15 mouse cellular contexts compared by ENCODE assay signal in the genomic region with DNA sequence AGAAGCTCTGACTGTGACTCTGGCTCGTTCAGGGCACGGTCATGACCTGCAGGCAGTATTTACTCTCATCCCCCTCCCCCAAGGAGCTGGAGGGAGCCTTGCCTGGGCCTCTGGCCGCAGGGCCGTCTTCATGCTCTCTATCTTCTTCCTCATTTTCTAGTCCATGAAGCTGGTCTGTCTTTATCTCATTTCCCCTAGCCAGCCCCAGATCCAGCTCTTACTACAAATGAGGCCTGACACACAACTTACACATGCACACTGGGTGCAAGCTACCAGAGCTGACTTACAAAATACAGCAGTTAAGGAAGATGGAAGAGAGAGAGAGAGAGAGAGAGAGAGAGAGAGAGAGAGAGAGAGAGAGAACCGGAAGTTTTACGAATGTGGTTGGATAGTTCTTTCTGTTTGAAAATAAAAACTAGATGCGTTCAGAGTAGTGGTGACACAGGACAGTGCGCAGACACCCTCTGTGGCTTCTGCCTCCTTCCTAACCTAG. TPM values are rescaled to one million over a fixed set of nuclear protein-coding genes. Genes with fewer than 3 reads are reported as not detected.
DNase-seq lines count a peak whose midpoint lies in the region; ATAC-seq and TF ChIP-seq lines count a peak whose summit lies in the region.
"Had no signal": no experiment of that assay in that cellular context is flagged by ENCODE, and none has a peak within 500 bp of the region (broad histone marks: within the 10 kb centered on the region; RNA-seq: fewer than 3 reads in every experiment).

No protein-coding gene starts in this region.

- no peak for TF ChIP-seq POLR2A in kidney, adult 2 months (IDR thresholded peaks at IDR 0.05; ENCODE audit: low read depth, low read length)

- H3K36me3 ChIP-seq in liver, embryonic 14.5 days (replicated peaks; ENCODE audit: control insufficient read depth, insufficient read depth, low read depth), result no peaks in the 10 kb centered on the region
- no peaks in the 10 kb centered on the region for H3K36me3 ChIP-seq in kidney, adult 2 months (ENCODE audit: control insufficient read depth, insufficient read depth, low read length)
- H3K36me3 ChIP-seq in hindbrain, postnatal 0 days (ENCODE audit: insufficient read depth, low read length), result no peaks in the 10 kb centered on the region
- H3K36me3 ChIP-seq: hindbrain, embryonic 12.5 days had no signal

- peak; percentile 52 for DNase-seq in thymus, postnatal 0 days (ENCODE audit: low spot score)
- no peak for DNase-seq in thymus, postnatal 10 days (ENCODE audit: low spot score in 2 of 2)
- peak; percentile 55 for DNase-seq in embryo, embryonic 10.5 days (ENCODE audit: low spot score)
- DNase-seq in liver, embryonic 14.5 days (ENCODE audit: low read depth in 3 of 3, low spot score in 3 of 3), result no peak
- DNase-seq in yolk sac, embryonic 10.5 days (ENCODE audit: low spot score), result peak; percentile 37
- DNase-seq in kidney, adult 2 months, result no peak
- no peak for DNase-seq in retina, embryonic 14.5 days (ENCODE audit: low spot score)
- no peak for DNase-seq in hindbrain, postnatal 0 days (ENCODE audit: low spot score)
- DNase-seq: adrenal gland, postnatal 14 days; cerebellum, postnatal 36 days; kidney, postnatal 25 days; lung, postnatal 14 days had no signal

- peak; percentile 55; the same call in 1 of the 2 replicates for ATAC-seq in liver, embryonic 14.5 days (ENCODE audit: insufficient read depth)
- ATAC-seq in hindbrain, postnatal 0 days, result no peak

- no peak for TF ChIP-seq CTCF in liver, embryonic 14.5 days (IDR thresholded peaks at IDR 0.05; ENCODE audit: low read depth)
- TF ChIP-seq CTCF in kidney, adult 2 months (conservative IDR thresholded peaks at IDR 0.05; ENCODE audit: insufficient read depth, insufficient read length, low read depth, low read length), result no peak
- TF ChIP-seq CTCF in hindbrain, postnatal 0 days (IDR thresholded peaks at IDR 0.05; ENCODE audit: low read depth), result no peak

- peaks cover 0 to 14% of the 10 kb centered on the region in 2 experiments; a peak in 2 of 4 replicates for H3K4me1 ChIP-seq in liver, embryonic 14.5 days (replicated peaks; ENCODE audit: control insufficient read depth in 2 of 2, insufficient read depth in 2 of 2, low read length in 1 of 2)
- no peaks in the 10 kb centered on the region for H3K4me1 ChIP-seq in kidney, adult 2 months (ENCODE audit: control insufficient read depth, insufficient read depth, low read length)
- H3K4me1 ChIP-seq in hindbrain, postnatal 0 days (ENCODE audit: insufficient read depth, low read length), result peaks cover 4% of the 10 kb centered on the region; the same call in 1 of the 2 replicates

- 6% methylated on average over 8 of the region's 8 CpGs for WGBS in liver, embryonic 14.5 days (ENCODE audit: insufficient replicate concordance)
- WGBS in kidney, adult 2 months, result 74% methylated on average over 8 of the region's 8 CpGs
- WGBS in hindbrain, postnatal 0 days, result 63% methylated on average over 8 of the region's 8 CpGs

- no peaks in the 10 kb centered on the region for H3K27me3 ChIP-seq in liver, embryonic 14.5 days (ENCODE audit: control insufficient read depth, insufficient read depth, low read length)
- no peaks in the 10 kb centered on the region for H3K27me3 ChIP-seq in kidney, adult 2 months (replicated peaks; ENCODE audit: control insufficient read depth, insufficient read depth, low read length)
- no peaks in the 10 kb centered on the region for H3K27me3 ChIP-seq in hindbrain, postnatal 0 days (ENCODE audit: insufficient read depth, low read length)
- H3K27me3 ChIP-seq: hindbrain, embryonic 12.5 days had no signal

- no peak overlapping the region for H3K9ac ChIP-seq in liver, embryonic 14.5 days (replicated peaks)
- H3K9ac ChIP-seq in hindbrain, postnatal 0 days (replicated peaks; ENCODE audit: low read length), result no peak overlapping the region
- H3K9ac ChIP-seq: hindbrain, embryonic 12.5 days had no signal

- no peaks in the 10 kb centered on the region for H3K9me3 ChIP-seq in liver, embryonic 14.5 days (ENCODE audit: control insufficient read depth, low read length)
- no peaks in the 10 kb centered on the region for H3K9me3 ChIP-seq in hindbrain, postnatal 0 days (ENCODE audit: low read length)
- H3K9me3 ChIP-seq: hindbrain, embryonic 12.5 days had no signal

- no peak for TF ChIP-seq EP300 in liver, embryonic 14.5 days (IDR thresholded peaks at IDR 0.05; ENCODE audit: low read depth)

- no peak overlapping the region for H3K4me2 ChIP-seq in liver, embryonic 14.5 days (ENCODE audit: low read depth)
- no peak overlapping the region for H3K4me2 ChIP-seq in hindbrain, postnatal 0 days (ENCODE audit: low read depth, low read length)
- H3K4me2 ChIP-seq: hindbrain, embryonic 12.5 days had no signal

- no peak overlapping the region for H3K27ac ChIP-seq in liver, embryonic 14.5 days
- no peak overlapping the region for H3K27ac ChIP-seq in kidney, adult 2 months (ENCODE audit: insufficient read depth, low read depth, low read length)
- H3K27ac ChIP-seq in hindbrain, postnatal 0 days, result no peak overlapping the region
- H3K27ac ChIP-seq: hindbrain, embryonic 12.5 days had no signal

- no peak overlapping the region for H3K4me3 ChIP-seq in liver, embryonic 14.5 days (ENCODE audit: insufficient read depth in 1 of 2, low read depth in 2 of 2, low read length in 2 of 2)
- no peak overlapping the region for H3K4me3 ChIP-seq in kidney, adult 2 months (ENCODE audit: insufficient read depth, low read depth, low read length)
- no peak overlapping the region for H3K4me3 ChIP-seq in hindbrain, postnatal 0 days (ENCODE audit: low read length)
- H3K4me3 ChIP-seq: hindbrain, embryonic 12.5 days had no signal

RNA-seq across cellular contexts. Expression of gene Laptm5, which starts 10.6 kb away (rescaled TPM):
- polyA plus RNA-seq in thymus, postnatal 0 days (2015; fragmentation: Nextera tagmentation; extraction: Ambion mirVana), result 668 and 754 TPM in 2 replicates
- 31.0 and 47.7 TPM in 2 replicates for polyA plus RNA-seq in liver, embryonic 14.5 days (2012; rRNA removed)
- 59.4 and 64.3 TPM in 2 replicates for polyA plus RNA-seq in liver, embryonic 14.5 days (2014; fragmentation: Nextera tagmentation; extraction: Ambion mirVana)
- 35.6 and 79.8 TPM in 2 replicates for polyA plus RNA-seq in kidney, adult 2 months (2012; rRNA removed)
- 42.8 and 71.4 TPM in 2 replicates for total RNA-seq in hindbrain, postnatal 0 days (2014; rRNA removed)
- 40.8 and 43.1 TPM in 2 replicates for polyA plus RNA-seq in hindbrain, postnatal 0 days (2015; fragmentation: Nextera tagmentation; extraction: Ambion mirVana)

RNA-seq across cellular contexts. Expression of gene Matn1, which starts 41.9 kb away (rescaled TPM):
- polyA plus RNA-seq in thymus, postnatal 0 days (2015; fragmentation: Nextera tagmentation; extraction: Ambion mirVana), result 0.44 and 0.48 TPM in 2 replicates
- polyA plus RNA-seq in liver, embryonic 14.5 days (2012; rRNA removed), result 0.04 and 0.13 TPM in 2 replicates
- polyA plus RNA-seq in liver, embryonic 14.5 days (2014; fragmentation: Nextera tagmentation; extraction: Ambion mirVana), result 0.08 TPM in 1 of 2 replicates, not detected in the other
- polyA plus RNA-seq in kidney, adult 2 months (2012; rRNA removed), result 0.06 TPM in 1 of 2 replicates, not detected in the other
- 0.26 and 0.90 TPM in 2 replicates for total RNA-seq in hindbrain, postnatal 0 days (2014; rRNA removed)
- 0.71 and 1.2 TPM in 2 replicates for polyA plus RNA-seq in hindbrain, postnatal 0 days (2015; fragmentation: Nextera tagmentation; extraction: Ambion mirVana)
- total RNA-seq: adrenal gland, postnatal 14 days; gastrocnemius, postnatal 4 days had no signal
- polyA plus RNA-seq: testis, adult 2 months had no signal

Comparison
In these comparisons a context has a peak if more than half of its experiments do, and no peak if none do; other contexts are left out.
1. DNase-seq: peak in thymus, postnatal 0 days (single experiment), embryo, embryonic 10.5 days (single experiment) and yolk sac, embryonic 10.5 days (single experiment); none in thymus, postnatal 10 days (0 of 2), liver, embryonic 14.5 days (0 of 3), kidney, adult 2 months (single experiment), retina, embryonic 14.5 days (single experiment) and hindbrain, postnatal 0 days (single experiment).